Mouse (Mus musculus) embryonic facial prominence, embryonic 11.5 days (tissue): Measurements from ENCODE around the gene Cnot1. TPM values are rescaled to one million over a fixed set of nuclear protein-coding genes. Genes with fewer than 3 reads are reported as not detected.

ENCODE experiments used
- ATAC-seq: fragments of 200-750 bp; cut with Nextera tagmentation; replicated peaks from 2 replicates; pipeline ENCODE4 v1.8.0; 2017; ENCODE audit warnings: low read depth; ENCODE audit not compliant: insufficient number of reproducible peaks, low FRiP score, low TSS enrichment
- DNase-seq: peaks from one replicate; pipeline ENCODE4 v3.0.0-alpha.2; 2015; ENCODE audit warnings: low spot score
- H3K27ac ChIP-seq: fragments of 300-500 bp; sonication (generic); replicated peaks from 2 replicates; pipeline ENCODE4 v1.5.1; 2014; ENCODE audit warnings: mild to moderate bottlenecking, low read depth, low read length, control low read depth
- H3K27me3 ChIP-seq: fragments of 300-500 bp; sonication (generic); 2 replicates; pipeline ENCODE4 v1.6.1; 2014; ENCODE audit warnings: mild to moderate bottlenecking, low read length, moderate library complexity, mixed read lengths; ENCODE audit not compliant: control insufficient read depth, insufficient read depth
- H3K36me3 ChIP-seq: fragments of 300-500 bp; sonication (generic); replicated peaks from 2 replicates; pipeline ENCODE4 v1.6.1; 2014; ENCODE audit warnings: low read depth, mild to moderate bottlenecking, low read length, moderate library complexity, mixed read lengths; ENCODE audit not compliant: control insufficient read depth, insufficient read depth
- H3K4me1 ChIP-seq: fragments of 300-500 bp; sonication (generic); 2 replicates; pipeline ENCODE4 v1.6.1; 2014; ENCODE audit warnings: low read length, mixed read lengths; ENCODE audit not compliant: control insufficient read depth, insufficient read depth
- H3K4me2 ChIP-seq: fragments of 300-500 bp; sonication (generic); 2 replicates; pipeline ENCODE4 v1.6.1; 2014; ENCODE audit warnings: low read depth, mild to moderate bottlenecking, control low read depth, low read length, moderate library complexity
- H3K4me3 ChIP-seq: fragments of 300-500 bp; sonication (generic); 2 replicates; pipeline ENCODE4 v1.5.1; 2014; ENCODE audit warnings: low read depth, low read length, control low read depth
- H3K9ac ChIP-seq: fragments of 300-500 bp; sonication (generic); replicated peaks from 2 replicates; pipeline ENCODE4 v1.6.1; 2014; ENCODE audit warnings: mild to moderate bottlenecking, control low read depth, low read length
- H3K9me3 ChIP-seq: fragments of 300-500 bp; sonication (generic); replicated peaks from 2 replicates; pipeline ENCODE4 v1.6.1; 2016; ENCODE audit warnings: mild to moderate bottlenecking, low read length, inconsistent platforms, mixed read lengths; ENCODE audit not compliant: control insufficient read depth
- WGBS: fragments of 180-500 bp; shearing (Covaris S2); extraction: QIAGEN DNeasy Blood & Tissue Kit; methylation state at CpG from one replicate; pipeline ENCODE4 v1.1.7; 2014; 5-methylcytosine and 5-hydroxymethylcytosine counted together
- polyA plus RNA-seq: library from polyadenylated mRNA; unstranded; fragments of >200 nt; fragmentation: Nextera tagmentation; extraction: Ambion mirVana; gene quantifications from 2 replicates; pipeline ENCODE4 v1.2.1, GENCODE M21; 2014

Cnot1 gene
- polyA plus RNA-seq, 1 experiment from 2014 or later: 119 TPM

- Histone ChIP-seq H3K4me1 (no peaks in the 10 kb centered on the region), H3K36me3 (no peaks in the 10 kb centered on the region), H3K27ac (no peak overlapping the region), H3K9me3 (no peaks in the 10 kb centered on the region), H3K4me2 (no peak overlapping the region), H3K27me3 (no peaks in the 10 kb centered on the region; the same call in none of the 2 replicates), H3K4me3 (no peak overlapping the region), H3K9ac (no peak overlapping the region)
- ATAC-seq (no peak), DNase-seq (no peak)
- WGBS: 44% methylated on average over 8 of the region's 8 CpGs
Observed at GRCm38 (mm10) chr8:95696661-95697060, 110.6 kb downstream of the Cnot1 start.

GRCm38 (mm10) chr8:95694631-95695030, 112.6 kb downstream of the Cnot1 start:
- Histone ChIP-seq H3K9ac (no peak overlapping the region), H3K27me3 (no peaks in the 10 kb centered on the region; the same call in none of the 2 replicates), H3K4me2 (no peak overlapping the region), H3K27ac (no peak overlapping the region), H3K9me3 (no peaks in the 10 kb centered on the region), H3K36me3 (no peaks in the 10 kb centered on the region), H3K4me1 (no peaks in the 10 kb centered on the region), H3K4me3 (no peak overlapping the region)
- 8% methylated on average over 6 of the region's 6 CpGs for WGBS
- no peak for ATAC-seq
- no peak for DNase-seq

GRCm38 (mm10) chr8:95690929-95691541, 116.2 kb downstream of the Cnot1 start:
- Histone ChIP-seq H3K27ac (no peak overlapping the region), H3K27me3 (no peaks in the 10 kb centered on the region; the same call in 1 of the 2 replicates), H3K4me2 (no peak overlapping the region), H3K9me3 (no peaks in the 10 kb centered on the region), H3K4me1 (no peaks in the 10 kb centered on the region), H3K36me3 (no peaks in the 10 kb centered on the region), H3K9ac (no peak overlapping the region), H3K4me3 (no peak overlapping the region)
- no peak for ATAC-seq
- no peak for DNase-seq
- 83% methylated on average over 13 of the region's 13 CpGs for WGBS

GRCm38 (mm10) chr8:95688073-95688672, 119.1 kb downstream of the Cnot1 start:
- no peak overlapping the region for H3K27ac ChIP-seq
- H3K4me1 ChIP-seq: no peaks in the 10 kb centered on the region
- no peaks in the 10 kb centered on the region for H3K36me3 ChIP-seq
- no peak overlapping the region for H3K9ac ChIP-seq
- ATAC-seq (no peak), DNase-seq (no peak)
- H3K27me3 ChIP-seq: no peaks in the 10 kb centered on the region
- H3K4me3 ChIP-seq: no peak overlapping the region
- 77% methylated on average over 10 of the region's 10 CpGs for WGBS
- no peaks in the 10 kb centered on the region for H3K9me3 ChIP-seq
- H3K4me2 ChIP-seq: no peak overlapping the region

GRCm38 (mm10) chr8:95678024-95678611, 129.1 kb downstream of the Cnot1 start:
- ATAC-seq (0 out of 2 replicates have a peak, but pooled peaks have one; percentile 30), DNase-seq (peak; percentile 36)
- H3K9ac ChIP-seq: peak overlapping the region; percentile 53
- under 1% methylated on average over 60 of the region's 70 CpGs for WGBS
- H3K4me3 ChIP-seq: peak overlapping the region; percentile 52
- H3K36me3 ChIP-seq: no peaks in the 10 kb centered on the region
- H3K27ac ChIP-seq: no peak overlapping the region
- H3K4me1 ChIP-seq: peaks cover 3% of the 10 kb centered on the region; the same call in 1 of the 2 replicates
- H3K27me3 ChIP-seq: peaks cover 31% of the 10 kb centered on the region
- peak overlapping the region; percentile 94 for H3K4me2 ChIP-seq
- H3K9me3 ChIP-seq: no peaks in the 10 kb centered on the region

GRCm38 (mm10) chr8:95677591-95678023, 129.7 kb downstream of the Cnot1 start:
- under 1% methylated on average over 38 of the region's 48 CpGs for WGBS
- H3K4me1 ChIP-seq: peaks cover 3% of the 10 kb centered on the region; the same call in 1 of the 2 replicates
- peak overlapping the region; percentile 53 for H3K9ac ChIP-seq
- ATAC-seq: no peak
- peak overlapping the region; percentile 94 for H3K4me2 ChIP-seq
- DNase-seq: no peak
- H3K4me3 ChIP-seq: peak overlapping the region; percentile 52
- no peaks in the 10 kb centered on the region for H3K9me3 ChIP-seq
- peaks cover 31% of the 10 kb centered on the region for H3K27me3 ChIP-seq
- H3K27ac ChIP-seq: no peak overlapping the region
- H3K36me3 ChIP-seq: no peaks in the 10 kb centered on the region

GRCm38 (mm10) chr8:95676631-95677030, 130.6 kb downstream of the Cnot1 start, which contains the start of gene Ndrg4:
TSS of gene Ndrg4 (plus strand) at chr8:95676980.
- Histone ChIP-seq H3K27me3 (peaks cover 31% of the 10 kb centered on the region), H3K36me3 (no peaks in the 10 kb centered on the region), H3K4me1 (peaks cover 3% of the 10 kb centered on the region; the same call in 1 of the 2 replicates), H3K9ac (peak within 1 kb of the TSS; percentile 53), H3K27ac (no peak within 1 kb of the TSS), H3K9me3 (no peaks in the 10 kb centered on the region), H3K4me3 (peak within 1 kb of the TSS; percentile 52), H3K4me2 (peak within 1 kb of the TSS; percentile 94)
- ATAC-seq (no peak), DNase-seq (no peak)
- WGBS: 38% methylated on average over 9 of the region's 9 CpGs

- WGBS: 82% methylated on average over 5 of the region's 5 CpGs
- Histone ChIP-seq H3K4me1 (peaks cover 3% of the 10 kb centered on the region; the same call in 1 of the 2 replicates), H3K9ac (no peak overlapping the region), H3K36me3 (no peaks in the 10 kb centered on the region), H3K27me3 (peaks cover 16% of the 10 kb centered on the region), H3K4me3 (no peak overlapping the region), H3K9me3 (no peaks in the 10 kb centered on the region), H3K4me2 (no peak overlapping the region), H3K27ac (no peak overlapping the region)
- no peak for DNase-seq
- ATAC-seq: no peak
Observed at GRCm38 (mm10) chr8:95672811-95673210, 134.5 kb downstream of the Cnot1 start.
